Mouse (Mus musculus) cerebellum, adult (tissue): ENCODE measurements at regions not wholly inside any gene's neighbourhood (a gene's known extent, or its start where the extent isn't known, plus 50 kb on each side); places are given as distances from the start of the nearest gene placed in this dataset.
A peak's percentile ranks its signal among the peaks of the same experiment; 100 is the strongest.

Experiments used
- ATAC-seq: cut with Nextera tagmentation; 2 replicates; pipeline ENCODE4 v1.9.2; 2017; ENCODE audit warnings: mild to moderate bottlenecking, moderate library complexity, mixed read lengths; ENCODE audit not compliant: insufficient number of reproducible peaks, low FRiP score, low TSS enrichment

DNA sequence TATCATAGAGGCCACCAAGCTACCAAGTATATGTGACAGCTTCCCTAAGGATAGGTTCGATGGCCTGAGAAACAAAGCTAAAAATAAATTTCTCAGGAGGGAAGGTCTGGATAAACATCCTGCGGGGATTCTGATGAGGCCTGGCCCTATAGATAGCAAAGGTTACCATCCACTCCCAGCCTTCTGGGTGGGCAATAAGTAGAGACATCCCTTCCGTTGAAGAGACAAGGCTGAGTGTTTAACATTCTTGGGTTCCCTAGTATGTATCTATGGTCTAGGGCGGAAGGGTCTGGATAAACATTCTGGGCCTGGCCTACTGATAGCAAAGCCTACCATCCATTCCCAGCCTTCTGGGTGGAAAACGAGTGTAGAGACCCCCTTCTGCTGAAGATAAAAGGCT lies 180.5 kb upstream of the Dlk1 start:
- no peak for ATAC-seq

DNA sequence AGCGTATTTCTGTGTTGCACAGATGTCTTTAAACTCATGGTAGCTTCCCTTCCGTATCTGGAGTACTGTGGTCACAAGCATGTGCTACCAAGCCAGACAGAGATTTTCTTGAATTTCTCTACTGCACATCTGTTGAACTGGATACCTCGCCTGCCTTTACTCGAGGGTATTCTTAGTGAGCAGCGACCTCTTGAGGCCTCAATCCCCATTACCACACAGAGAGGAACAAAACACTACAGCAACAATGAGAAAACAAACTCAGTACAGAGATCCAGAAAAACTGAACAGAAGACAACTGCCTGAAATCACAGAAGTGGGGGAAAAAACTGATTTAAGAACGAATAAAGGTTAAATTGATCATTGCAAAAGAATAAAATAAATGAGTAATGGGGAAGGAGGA lies 137.8 kb upstream of the Dlk1 start:
- no peak for ATAC-seq

DNA sequence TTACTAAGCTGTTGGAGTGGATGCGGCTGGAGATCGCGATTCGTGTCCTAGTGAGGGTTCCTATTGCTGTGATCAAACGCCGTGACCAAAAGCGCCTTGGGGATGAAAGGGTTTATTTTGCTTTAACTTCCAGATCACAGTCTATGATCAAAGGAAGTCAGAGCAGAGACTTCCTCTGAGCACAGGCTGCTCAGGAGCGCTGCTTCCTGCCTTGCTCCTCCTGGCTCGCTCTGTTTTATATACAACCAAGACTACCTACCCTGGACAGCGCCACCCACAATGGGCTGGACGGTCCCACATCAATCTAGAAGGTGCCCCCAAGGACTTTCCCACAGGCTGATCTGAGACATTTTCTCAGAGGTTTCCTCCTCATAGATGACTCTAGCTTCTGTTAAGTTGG lies 126.6 kb upstream of the Dlk1 start:
- ATAC-seq, result no peak

DNA sequence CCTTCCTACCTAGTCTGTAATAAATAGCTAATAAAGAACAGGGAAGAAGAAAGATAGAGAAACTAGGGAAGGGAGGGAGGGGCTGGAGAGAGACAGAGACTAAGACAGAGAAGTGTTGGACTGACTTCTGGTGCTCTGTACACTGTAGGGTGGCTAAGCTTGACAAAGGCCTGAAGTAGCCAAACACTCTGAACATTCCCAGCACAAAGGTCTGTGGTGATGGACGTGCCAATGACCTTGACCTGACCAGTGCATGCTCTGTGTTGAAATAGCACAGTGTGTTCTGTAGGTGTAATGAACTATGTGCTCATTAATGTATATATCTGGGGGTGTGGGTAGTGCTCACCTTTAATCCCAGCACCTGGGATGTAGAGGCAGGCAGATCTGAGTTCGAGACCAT lies 81.3 kb upstream of the Dlk1 start:
- no peak for ATAC-seq

DNA sequence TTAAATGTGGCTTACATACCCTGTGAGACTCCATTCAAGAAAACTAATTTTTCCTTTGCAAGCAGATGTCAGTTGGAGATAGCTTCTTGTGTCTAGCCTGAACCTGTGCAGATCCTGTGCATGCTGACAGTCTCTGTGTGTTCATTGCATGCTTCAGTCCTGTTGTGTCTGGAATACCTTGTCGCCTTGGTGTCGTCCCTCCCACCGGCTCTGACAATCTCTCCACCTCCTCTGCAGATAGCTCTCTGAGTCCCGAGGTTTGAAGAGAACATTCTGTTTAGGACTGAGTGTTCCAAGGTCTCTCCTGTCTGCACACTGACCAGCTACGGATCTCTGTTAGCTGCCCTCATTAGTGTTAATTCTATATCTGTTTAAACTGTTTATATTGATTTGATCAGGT lies 66.8 kb upstream of the Dlk1 start:
- no peak for ATAC-seq

DNA sequence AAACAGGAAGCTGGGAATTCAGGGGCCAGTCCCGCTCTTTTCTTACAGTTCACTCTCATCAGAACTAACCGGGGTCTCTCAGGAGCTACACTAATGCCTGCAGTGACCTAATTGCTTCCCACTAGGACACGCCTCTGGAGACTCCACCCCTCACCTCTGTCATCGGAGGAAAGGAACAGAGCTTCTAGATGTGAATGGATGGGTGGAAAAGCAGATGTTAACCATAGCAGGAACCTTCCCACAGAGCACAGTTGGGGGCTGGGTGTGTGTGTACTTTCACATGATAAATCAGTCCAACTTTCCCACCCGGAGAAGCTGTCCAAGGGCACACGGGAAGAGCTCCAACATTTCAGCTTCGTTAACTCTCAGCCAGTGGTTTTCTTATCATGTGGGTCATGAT lies 63.8 kb upstream of the Dlk1 start:
- ATAC-seq, result no peak

DNA sequence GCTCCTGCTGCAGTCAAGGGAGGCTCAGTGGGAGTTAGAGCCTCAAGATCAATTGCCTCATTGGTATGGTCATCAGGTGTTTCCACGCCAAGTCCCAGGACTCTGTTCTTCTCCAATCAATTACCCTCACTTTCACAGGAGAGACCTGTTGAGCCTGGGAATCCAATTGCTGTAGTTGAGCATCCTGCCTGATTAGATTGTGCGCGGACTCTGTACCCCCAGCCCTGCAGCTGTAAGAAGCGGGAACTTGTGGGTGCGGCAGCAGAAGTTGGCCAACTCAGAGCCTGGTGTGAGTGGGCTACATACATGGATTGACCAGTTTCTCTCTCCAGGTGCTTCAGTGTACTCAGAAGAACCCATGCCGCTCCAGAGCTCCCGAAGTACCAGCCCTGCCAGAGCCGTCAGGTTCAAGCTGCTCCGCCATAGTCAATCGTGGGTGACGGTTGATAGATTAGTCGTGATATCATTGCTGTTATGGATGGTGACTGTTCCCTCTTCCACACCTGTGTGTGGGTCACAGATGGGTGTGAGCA lies 62.2 kb upstream of the Dlk1 start:
- ATAC-seq, result no peak

DNA sequence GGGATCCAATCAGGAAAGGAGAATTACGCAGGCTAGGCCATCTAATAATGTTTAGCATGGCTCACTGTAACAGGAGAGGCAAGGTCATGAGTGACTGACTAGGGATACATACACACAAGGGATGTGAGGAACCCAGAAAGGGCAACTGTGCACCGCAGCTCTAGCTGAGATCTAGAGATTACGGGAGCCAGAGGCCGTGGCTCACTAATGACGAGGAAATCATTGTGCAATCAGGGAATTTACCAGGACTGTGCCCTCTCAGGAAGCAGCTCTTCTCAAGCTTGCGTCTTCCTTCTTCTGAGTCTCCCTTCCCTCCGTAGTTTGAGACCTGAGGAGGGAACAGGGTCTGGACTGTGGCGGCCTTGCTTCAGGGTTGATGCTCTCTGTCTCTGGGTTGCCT lies 61.6 kb upstream of the Dlk1 start:
- ATAC-seq, result no peak

DNA sequence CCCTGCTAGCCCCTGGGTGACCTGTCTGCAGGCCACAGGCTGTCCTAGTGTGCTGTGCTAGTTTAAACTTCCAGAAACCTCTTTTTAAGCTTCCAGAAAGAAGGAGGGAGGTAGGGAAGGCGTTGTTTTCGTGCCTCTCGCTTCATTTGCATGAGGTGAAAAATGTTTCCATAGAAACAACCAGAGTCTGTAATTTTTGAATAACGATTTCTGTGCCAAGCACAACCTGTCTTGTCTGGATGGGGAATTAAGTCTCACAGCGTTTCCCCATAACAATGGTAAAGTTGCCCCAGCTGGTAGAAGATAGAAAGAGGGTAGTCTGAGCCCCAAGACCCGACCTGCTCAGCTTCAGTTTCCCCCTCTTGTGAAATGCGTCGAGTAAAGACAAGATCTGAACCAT lies 59.3 kb upstream of the Dlk1 start:
- no peak for ATAC-seq

DNA sequence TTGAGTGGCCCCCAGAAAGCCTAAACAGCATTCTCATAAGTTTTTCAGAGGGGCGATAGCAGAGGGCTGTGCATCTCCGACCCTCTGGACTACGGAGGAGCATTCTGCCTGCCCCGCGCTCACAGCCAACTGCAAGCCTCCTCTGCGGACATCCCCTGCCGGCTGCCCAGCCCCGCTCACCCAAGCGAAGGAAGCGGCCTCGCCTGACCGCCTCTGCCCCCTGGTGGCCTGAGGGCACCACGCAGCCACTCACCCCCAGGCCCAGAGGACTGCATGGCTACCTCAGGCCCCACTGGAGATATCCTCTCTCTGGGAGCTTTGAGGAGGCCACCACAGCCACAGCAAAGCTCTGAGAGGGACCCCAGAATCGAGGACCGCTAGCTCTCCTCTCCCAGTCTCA lies 58.8 kb upstream of the Dlk1 start:
- peak; percentile 59; the same call in 1 of the 2 replicates for ATAC-seq

DNA sequence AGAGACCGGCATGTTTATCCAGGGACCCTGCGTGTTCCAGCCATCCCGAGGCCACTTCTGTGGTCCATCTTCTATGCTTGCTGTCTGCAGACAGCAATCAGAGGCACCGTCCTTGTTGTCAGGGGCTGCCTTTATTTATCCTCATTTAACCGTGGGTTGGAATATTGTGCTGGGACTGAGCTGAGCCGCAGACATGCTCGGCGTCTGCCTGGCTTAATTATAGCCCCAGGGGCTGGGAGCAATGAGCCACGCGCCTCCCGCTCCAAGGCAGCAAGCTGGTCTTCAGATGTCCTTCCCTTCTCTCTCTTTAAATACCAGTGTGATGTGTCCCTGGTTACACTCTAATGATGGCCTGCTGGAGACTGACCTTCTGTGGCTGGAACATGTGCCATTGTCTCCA lies 58.2 kb upstream of the Dlk1 start:
- no peak for ATAC-seq

DNA sequence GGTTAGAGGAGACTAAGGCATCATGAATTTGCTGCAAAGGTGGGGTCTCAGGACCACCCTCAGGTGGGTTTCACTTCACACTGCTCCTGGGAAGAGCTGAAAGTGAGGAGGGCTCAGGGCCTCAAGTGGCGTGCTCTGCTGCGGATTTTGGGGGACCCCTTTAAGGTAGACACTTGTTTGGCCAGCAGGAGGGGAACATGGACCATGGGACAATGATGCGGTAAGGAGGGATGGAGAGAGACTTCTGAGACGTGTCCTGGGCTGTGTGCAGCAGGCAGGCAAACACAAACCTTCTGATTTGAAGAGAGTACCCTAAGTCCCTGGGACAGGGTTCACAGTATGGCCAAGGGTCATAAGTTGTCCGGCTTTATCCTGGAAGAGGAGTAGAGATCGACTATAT lies 56.0 kb upstream of the Dlk1 start:
- no peak for ATAC-seq

DNA sequence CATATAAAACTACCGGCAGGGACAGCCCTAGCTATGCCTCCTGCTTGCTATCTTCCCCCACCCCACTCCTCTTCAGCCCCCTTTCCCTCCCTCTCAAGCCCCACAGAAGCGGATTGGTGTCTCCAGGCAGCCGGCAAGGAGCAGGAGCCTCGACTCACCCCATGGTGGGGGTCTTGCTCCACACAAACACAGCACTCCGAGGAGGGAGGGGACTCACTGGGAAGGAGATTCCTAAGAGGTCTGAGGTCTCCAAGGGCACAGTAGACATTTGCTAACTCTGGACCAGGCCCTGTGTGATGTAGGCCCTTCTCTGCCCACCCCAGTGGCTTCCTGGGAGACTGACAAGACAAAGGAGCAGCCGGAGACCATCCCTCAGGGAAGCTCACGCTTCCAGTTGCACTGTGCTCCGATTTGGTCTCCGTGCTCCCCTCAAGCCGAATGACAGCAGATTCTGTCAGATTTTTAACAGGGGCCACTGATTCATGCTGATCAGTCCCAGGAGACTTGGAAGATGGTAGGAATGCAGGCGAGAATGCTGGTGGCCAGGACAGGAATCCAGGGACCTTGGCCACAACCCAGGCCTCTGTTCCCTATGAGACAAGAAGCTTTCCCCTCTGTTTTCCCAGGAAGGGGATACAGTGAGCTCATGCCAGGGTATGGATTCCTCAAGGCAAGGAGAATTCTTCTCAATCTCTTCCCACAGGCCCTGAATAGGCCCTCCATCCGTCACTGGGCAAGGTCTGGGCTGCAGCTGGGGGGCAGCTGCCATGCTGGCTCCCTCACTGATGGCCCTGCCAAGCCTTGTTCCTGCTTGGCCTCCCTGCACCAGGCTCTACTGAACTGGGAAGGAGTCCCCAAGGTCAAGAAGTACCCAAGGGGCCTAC lies 55.2 kb upstream of the Dlk1 start:
- no peak for ATAC-seq

DNA sequence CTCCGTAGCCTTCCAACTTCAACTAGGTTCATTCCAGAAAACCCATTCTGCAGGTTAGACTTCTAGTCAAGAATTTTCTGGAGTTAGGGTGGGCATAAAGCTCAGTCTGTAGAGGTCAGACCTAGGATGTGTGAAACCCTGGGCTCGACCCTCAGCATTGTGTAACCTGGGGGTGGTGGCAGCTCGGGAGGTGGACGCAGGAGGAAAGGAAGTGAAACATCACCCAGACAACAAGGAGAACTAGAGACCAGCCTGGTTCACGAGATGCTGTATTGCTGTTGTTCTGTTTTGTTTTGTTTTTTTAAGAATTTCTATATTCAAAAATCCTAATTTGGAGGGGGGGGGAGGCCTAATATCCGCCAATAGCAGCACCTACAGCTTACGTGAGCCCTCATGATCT lies 54.1 kb upstream of the Dlk1 start:
- no peak for ATAC-seq

DNA sequence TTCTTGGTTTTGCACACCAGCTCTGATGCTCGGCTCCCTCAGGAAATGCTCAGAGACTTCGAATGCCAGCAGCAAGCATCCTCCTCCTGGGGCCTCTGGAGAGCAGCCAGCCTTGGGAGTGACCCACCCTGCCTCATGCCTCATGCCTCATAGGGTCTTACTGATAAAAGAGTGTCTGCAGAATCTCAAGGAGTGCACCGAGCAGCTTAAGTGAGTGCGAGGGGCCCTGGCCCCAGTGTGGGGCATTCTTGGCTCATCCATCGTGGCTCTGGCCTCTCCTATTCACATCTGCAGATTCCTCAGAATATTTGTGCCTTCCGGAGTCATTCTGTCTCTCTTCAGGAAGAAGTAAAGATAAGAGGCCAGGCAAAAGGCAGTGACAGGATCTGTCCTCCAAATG lies 53.7 kb upstream of the Dlk1 start:
- ATAC-seq, result no peak

DNA sequence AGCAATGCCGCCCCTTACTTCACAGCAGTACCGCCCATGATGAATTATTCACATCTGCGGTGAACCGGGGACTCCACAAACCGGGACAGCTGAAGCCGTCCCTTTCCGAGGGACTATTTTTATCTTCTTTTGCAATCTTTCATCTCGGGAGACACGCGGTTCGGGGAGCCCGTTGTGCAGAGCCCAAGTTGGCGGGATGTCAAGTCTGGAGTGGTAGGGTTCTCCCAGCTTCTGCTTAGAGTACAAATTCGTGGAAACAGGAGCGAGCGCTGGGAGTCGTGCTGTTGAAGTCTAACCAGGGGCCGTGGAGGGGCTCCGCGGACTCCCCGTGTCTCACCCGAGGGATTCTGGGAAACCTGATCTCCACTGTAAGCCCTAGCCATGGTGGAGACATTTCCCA lies 53.0 kb upstream of the Dlk1 start:
- no peak for ATAC-seq

DNA sequence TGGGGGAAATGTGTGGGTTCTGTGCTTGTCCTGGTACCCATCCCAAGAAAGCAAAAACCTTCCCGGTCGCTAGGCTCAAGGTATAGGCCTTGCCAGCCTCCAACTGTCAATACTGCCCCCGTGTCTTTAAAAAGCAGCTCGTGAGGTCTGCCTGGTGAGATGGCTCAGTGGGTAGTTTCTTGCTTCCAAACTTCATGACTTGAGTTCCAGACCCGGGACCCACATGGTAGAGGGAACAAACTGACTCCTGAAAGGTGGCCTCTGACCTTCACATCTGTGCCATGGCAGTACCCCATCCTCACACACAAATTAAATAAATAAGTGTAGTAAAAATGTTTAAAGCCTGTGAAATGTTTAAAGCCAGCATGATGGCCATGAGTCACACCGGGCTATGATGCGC lies 52.6 kb upstream of the Dlk1 start:
- ATAC-seq, result no peak

DNA sequence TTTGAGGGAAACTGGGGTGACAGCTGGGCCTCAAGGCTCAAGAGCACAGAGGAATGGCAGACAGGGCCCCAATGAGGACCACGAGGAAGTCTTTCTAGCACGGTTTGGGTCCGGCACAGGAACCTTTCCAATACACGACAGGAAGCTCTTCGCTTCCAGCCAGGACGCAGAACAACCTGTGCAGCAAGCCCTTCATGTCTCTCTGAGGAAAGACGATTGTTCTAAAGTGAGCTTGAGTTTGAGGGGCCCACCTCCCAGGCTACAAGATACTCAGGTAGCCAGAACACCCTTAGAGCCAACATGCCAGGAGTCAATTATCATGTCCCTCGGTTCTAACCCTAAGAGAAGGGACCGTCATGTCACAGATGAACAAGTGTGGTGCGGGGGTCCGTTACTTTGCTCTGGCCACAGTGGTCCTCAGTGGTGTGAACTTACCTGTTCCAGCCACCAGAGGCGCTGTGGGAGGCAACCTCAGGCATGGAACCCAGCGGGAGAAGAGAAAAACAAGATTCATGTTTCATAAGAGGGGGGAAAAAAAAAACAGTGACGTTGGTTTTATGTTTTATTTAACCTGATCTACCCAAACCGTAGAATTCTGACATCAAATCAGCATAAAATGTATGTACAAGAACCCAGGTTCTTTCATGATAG lies 51.6 kb upstream of the Dlk1 start:
- ATAC-seq, result no peak

DNA sequence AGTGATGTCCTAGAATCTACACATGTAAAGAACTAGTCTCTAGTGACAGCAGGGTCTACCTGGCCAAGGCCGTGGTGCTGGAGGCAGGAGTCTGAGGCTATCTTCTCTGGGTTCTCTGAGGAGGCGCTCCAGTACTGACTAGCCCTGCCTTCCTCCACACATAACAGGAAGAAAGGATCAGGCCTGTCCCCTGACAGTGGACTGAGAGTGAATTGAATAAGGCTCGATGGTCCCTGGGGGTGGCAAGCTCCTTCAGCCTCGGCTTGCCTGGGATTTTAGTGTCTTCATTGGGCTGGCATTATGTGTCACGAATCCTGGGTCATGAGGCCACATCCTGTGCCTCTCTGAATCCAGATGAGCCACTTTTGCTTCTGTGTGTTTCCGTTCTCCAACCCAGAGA lies 50.9 kb upstream of the Dlk1 start:
- ATAC-seq, result no peak

DNA sequence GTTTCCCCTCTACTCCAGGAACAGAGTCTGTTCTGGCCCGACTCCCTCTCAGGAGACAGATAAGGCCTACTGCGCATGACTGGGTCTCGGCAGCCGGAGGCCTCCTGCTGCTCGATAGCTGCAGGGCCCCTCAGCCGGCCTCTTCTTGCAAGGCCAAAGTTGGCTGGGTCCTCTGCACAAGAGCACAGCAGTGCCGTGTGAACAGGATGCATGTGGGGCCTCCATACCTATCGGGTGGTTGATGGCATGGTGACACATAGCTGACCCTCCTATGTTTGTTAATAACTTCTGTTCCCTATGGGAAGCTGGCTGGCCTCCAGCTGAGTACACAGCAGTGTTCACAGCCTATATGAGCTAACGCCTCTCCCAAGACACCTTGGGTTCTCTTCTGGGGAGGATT lies 50.4 kb upstream of the Dlk1 start:
- no peak for ATAC-seq
